Mouse (Mus musculus): Measurements from ENCODE around the gene Tsen34.
"Not testable (repeated sequence)": the region's sequence is repeated elsewhere in the genome, so short reads cannot be mapped to it uniquely, and the experiment has no call there.

The Tsen34 gene

DNA sequence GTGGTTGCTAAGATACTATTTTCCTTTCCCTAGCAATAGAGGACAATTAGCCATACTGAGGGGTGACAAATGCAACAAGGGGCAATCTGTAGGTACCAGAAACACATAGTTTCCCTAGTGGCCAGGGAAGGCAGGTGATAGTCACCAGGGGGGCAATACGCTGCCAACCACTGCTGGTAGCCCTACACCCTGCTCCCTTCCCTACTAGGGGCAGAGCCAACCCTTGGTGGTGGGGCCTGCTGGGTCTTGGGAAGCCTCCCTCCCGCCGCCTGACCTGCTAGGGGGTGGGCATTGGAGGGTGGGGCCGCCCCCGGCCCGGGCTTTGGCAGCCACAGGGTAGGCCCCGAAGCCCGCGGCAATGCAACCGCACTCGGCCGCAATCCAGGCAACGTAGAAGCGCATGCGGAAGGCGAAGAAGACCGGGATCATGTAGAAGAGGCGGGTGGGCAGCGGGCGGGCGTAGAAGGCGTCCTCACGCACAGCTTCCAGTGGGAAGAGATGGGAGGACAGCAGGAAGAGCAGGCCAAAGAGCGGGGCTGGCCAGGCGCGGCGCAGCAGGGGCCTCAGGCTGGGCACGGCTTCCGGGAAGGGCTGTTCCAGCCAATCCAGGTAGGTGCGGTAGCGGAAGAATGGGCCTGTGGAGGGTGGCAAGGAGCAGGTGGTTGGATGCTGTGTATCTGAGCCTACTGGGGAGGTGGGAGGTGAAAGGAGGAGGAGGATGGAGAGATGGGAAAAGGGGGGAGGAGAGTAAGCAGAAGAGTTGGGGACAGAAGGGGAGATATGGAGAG is 7.1 kb upstream of the Tsen34 start:
- DNase-seq (ENCODE audit: extremely low spot score) = no peak

- DNase-seq (ENCODE audit: extremely low spot score) = no peak
Observed at GRCm38 (mm10) chr7:3691919-3692318, 744 bp upstream of the Tsen34 start.

DNA sequence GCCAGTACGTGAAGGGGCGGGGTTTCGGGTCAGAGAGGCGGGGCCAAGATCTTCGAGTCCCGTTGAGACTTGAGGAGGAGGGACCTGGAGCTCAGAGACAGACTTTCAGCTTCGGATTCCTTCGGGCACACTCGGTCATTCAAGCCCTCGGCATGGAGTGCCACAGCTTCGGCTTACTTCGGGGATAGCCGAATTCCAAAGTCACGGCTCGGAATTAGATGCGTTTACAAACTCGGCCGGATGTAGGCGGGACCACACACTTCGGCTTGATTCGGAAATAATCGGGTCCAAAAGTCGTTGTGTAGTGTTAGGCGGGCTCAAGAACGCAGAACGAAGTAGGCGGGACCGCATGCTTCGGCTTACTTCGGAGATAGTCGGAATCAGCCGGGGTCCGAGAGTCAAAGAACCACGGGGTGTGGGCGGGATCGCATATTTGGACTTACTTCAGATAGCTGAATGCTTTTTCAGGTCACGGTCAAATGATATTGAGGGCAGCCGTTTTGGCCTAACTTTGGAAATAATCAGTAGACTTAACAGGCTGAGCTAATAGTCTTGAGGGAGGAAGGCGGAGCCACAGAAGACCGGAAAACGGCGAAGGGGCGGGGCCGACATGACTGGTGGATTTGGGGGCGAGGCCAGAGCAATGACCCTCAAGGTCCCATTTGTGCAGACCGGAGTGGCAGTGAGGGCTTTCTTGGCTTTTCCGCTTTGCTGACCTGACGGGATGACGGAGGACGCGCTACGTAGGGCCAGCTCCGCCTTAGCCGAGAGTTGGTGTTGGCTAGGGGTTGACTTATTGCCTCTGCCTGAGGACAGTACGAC is 535 bp downstream of the Tsen34 start, which contains the start of gene Mboat7:
TSS of gene Mboat7 (minus strand) at position 537 of the 822 bp plus-strand sequence.
- DNase-seq (ENCODE audit: extremely low spot score) = peak; percentile 96

DNA sequence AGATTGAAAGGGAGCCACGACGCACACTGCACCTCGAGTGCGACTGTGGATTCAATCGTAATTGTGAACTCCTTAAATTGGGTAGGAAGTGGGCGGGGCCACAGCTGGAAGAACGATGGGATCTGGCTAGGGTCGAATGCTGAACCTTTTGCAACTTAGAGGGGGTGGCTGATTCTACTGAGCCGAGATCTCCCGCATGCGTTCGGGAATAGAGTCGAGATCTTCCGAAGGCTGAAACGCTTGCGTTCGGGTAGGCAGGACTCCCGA is 1.1 kb downstream of the Tsen34 start:
- no peak for DNase-seq (ENCODE audit: extremely low spot score)

DNA sequence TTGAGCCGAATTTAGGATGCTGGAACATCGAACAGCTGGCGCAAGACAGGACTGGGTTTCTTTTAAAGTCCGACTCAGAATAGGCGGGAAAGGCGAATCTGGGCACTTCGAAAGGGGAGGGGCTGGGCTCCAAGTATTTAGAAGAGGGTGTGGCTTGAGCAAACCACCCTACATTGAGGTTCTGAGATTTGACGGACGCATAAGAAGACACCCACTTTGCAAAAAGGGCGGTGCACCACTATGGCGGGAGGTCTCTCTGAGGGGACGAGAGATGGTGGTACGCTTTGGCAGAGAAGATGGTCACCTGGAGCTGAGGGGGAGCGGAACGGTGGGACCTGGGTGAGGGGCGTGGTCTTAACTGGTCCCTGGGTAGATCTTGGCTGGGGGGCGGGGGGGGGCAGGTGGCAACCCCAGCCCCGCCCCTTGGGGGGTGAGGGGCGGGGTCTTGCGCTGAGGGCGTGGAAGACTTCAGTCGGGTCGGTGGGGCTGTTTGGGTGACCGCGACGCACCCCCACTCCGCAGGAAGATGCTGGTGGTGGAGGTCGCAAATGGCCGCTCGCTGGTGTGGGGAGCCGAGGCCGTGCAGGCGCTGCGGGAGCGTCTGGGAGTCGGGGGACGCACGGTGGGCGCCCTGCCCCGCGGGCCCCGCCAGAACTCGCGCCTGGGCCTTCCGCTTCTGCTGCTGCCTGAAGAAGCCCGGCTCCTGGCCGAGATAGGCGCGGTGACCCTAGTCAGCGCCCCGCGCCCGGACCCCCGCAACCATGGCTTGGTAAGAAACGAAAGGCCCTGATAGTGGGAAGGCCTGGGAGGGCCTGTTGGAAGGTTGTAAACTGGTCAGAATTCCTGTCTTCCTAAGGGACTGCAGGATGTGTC is 1.6 kb downstream of the Tsen34 start:
- DNase-seq (ENCODE audit: extremely low spot score) = peak; percentile 87

DNA sequence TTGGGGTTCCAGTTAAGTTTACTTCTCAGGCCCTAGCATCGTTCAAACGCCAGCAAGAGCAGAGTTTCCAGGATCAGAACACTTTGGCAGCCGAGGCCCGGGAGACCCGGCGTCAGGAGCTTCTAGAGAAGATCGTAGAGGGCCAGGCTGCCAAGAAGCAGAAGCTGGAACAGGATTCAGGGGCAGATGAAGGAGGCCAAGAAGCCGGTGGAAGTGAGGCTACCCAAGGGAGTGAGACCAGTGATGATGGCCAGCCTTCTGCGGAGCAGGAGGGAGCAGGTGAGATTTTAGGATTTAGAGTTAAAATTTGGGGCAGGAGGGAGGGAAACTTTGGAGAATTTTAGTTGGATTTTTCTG is 2.3 kb downstream of the Tsen34 start:
- not testable (repeated sequence) for DNase-seq (ENCODE audit: extremely low spot score)

DNA sequence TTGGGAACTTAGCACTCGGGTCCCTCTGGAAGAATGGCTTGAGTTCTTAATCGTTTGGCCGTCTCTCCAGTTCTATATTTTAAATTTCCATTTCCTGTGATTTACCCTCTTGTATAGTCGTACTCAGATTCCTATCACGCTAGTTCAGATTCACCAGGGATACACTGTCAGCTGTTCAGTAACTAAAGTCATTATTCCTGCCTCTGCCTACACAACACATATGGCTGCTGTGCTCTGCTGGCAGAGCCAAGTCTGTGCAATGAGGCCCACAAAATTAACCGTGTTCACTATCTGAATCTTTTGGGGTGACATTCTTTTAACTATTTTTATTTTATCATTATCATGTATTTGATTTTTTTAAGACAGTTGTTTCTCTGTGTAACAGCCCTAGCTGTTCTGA is 5.8 kb downstream of the Tsen34 start:
- no peak for DNase-seq (ENCODE audit: extremely low spot score)

DNA sequence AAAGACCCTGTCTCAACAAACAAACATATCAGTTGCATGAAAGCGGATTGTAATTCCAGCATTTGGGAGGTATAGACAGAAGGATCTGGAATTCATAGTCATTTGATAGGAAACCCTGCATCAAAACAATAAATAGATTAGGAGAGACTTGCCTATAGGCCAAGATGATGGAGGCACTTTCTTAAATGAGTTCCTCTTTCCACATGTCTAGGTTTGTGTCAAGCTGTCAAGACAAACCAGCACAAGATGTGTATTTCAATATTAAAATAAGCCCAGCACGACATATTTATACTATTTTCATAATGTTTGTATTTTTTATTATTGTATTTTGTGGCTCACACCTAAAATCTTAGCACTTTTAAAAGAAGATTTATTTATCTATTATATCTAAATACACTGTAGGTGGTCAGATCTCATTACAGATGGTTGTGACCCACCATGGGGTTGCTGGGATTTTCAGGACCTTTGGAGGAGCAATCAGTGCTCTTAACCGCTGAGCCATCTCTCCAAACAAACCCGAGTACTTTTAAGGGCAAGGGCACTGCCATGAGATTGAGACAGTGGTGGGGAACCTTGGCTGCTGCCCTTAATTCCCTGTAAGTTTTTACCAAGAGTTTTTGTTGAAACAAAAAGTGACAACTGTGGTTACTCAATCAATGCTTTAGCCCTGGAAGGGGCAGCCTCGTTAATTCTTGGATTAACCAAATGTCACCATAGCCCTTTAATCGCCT is 10.7 kb downstream of the Tsen34 start:
- DNase-seq (ENCODE audit: extremely low spot score) = no peak

DNA sequence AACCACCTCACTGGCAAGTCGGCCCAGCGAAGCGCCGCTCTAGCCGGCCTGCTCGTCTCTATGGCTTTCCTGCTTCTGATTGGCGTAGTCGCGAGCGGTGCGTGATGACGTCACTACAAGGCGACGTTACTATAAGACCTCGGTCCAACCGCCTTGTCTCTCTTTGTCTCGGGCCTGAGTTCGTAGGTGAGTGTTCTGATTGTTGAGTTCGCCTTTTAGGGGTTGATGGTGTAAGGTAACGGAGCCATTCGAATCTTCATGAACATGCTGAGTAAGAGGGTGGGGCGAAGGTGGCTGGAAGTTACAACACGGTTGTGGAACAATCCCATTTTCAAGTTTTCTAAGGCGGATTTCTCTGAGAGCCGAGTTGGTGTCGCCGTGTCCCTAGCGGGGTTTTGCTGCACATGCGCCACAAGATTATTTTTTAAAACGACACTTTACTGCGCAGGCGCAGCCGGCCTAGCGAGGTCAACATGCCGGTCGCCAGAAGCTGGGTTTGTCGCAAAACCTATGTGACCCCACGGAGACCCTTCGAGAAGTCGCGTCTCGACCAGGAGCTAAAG is 11.3 kb downstream of the Tsen34 start, which contains the start of gene Rps9:
TSS of gene Rps9 (plus strand) at position 115 of the 563 bp plus-strand sequence.
- DNase-seq (ENCODE audit: extremely low spot score) = peak; percentile 96

- no peak for DNase-seq (ENCODE audit: extremely low spot score)
Observed at GRCm38 (mm10) chr7:3704475-3704874, 11.8 kb downstream of the Tsen34 start.

GRCm38 (mm10) chr7:3705461-3705860 is 12.8 kb downstream of the Tsen34 start:
- DNase-seq (ENCODE audit: extremely low spot score) = not testable (repeated sequence)

DNA sequence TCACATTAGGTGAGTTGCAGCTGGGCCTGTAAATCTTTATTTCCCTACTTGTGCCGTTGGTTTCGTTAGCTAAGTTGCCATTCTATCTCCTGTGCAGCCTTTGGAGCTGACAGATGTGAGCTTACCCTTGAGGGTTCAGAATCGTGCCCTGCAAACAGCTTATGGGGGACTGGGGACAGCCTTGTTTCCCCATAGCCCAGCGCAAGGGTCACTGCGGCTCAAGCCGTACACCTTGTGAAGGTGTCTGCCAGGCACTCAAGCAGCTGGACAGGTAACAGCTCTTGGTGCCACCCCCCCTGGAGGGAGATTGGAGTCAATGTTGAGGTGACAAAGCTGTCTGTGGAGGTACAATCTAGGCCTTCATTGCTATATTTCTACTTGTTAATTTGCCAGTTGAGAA is 13.2 kb downstream of the Tsen34 start:
- no peak for DNase-seq (ENCODE audit: extremely low spot score)

GRCm38 (mm10) chr7:3706343-3706934 is 13.8 kb downstream of the Tsen34 start:
- no peak for DNase-seq (ENCODE audit: extremely low spot score)

DNA sequence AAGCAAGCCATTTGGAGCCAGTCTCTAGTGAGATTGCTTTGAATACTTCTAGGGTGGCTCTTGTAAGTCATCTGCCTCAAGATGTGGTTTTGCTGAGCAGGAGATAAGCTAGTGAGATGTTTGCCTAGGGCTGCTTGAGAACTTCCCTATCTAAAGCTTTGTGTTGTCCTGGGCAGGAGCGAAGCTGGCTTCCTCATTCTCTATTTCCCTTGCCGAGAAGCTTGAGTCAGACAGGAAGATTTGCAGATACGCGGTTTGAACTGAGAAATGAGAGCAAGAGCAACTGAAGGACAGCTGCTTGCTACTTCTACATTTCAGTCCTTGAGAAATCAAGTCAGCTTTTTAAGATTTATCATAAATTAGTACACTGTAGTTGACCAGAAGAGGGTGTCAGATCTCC is 14.4 kb downstream of the Tsen34 start:
- no peak for DNase-seq (ENCODE audit: extremely low spot score)

DNA sequence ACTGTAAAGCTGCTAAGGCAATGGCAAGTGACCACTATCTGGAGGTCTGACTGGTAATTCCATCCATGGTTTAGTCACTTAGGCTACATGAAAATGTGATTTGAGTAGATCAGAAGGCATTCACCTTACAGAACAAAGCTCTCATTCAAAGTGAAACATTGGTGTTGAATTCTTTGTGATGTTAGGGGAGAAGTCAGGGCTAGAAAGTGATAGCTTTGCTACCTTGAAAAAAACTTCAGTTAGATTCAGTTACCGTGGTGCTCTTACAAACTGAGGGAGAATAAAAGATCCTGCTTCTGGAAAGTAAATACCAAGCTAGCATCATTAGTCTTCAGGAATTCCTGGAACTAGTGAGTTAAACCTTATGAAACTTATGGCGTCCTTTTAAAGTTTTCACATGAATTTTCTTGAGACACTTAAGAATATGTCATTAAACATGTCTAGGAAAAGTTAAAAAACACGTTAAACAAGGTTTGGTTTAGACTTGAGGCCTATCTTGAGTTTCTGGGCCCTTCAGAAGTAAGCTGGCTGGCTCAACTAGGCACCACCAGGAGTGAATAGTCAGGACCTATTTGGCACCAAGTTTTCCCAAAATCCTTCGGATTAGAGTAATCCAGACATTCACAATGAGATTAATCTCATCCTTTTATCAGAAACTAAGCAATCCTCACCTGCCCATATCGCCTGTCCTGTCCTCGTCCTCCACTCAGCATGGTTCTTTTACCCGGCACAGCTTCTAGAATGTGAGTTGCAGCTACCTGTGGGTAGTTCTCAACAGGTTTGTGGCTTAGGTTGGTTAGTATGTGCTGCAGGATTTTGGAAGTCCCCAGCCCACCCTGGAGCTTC is 15.1 kb downstream of the Tsen34 start:
- peak; percentile 75 for DNase-seq (ENCODE audit: extremely low spot score)

GRCm38 (mm10) chr7:3708447-3708980 is 15.9 kb downstream of the Tsen34 start:
- not testable (repeated sequence) for DNase-seq (ENCODE audit: extremely low spot score)

GRCm38 (mm10) chr7:3709000-3709399 is 16.3 kb downstream of the Tsen34 start:
- no peak for DNase-seq (ENCODE audit: extremely low spot score)

DNA sequence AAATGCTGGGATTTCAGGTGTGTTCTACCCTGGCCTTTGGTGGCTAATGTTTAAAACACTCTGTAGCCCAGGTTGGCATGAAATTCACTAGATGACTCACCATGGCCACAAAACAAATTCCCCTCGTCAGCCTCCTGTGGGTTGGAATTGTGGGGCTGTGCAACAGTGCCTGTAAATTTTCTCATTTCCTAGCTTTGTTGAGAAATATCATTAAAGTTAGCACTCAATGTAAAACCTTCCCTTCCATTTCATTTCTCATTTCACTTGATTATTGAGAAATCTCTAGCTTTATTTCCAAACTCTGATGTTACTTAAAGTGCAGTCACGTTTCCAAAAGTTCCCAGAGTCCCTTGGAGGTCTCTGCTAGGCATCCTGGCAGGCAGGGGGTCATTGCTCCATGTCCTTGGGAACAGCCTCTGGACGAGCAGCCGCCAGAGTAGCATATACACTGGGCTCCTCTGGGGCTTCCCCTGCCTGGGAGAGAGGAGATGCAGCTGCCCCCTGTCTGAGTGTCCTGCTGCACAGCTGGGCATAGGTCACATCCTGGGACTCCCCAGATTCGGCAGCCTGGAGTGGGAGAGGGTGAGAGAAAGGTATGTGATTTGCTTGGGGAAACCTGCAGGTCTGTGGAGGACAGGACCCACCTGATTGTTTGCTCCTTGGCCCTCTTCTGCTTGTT is 19.7 kb downstream of the Tsen34 start:
- DNase-seq (ENCODE audit: extremely low spot score) = no peak

GRCm38 (mm10) chr7:3715249-3715648 is 22.6 kb downstream of the Tsen34 start:
- DNase-seq (ENCODE audit: extremely low spot score) = no peak
